Mouse (Mus musculus) cerebellum, adult 2 months (tissue): ENCODE results near the gene Gmeb1. TPM values are rescaled to one million over a fixed set of nuclear protein-coding genes. Genes with fewer than 3 reads are reported as not detected.
"Not testable (repeated sequence)": the region's sequence is repeated elsewhere in the genome, so short reads cannot be mapped to it uniquely, and the experiment has no call there.

Experiments used
- DNase-seq, 2 experiments: peaks; one replicate each; pipeline ENCODE4 v3.0.0; 2021
- H3K27ac ChIP-seq: fragments of 200-500 bp; 2 replicates; pipeline ENCODE4 v1.5.1; 2012; ENCODE audit warnings: low read length, control low read depth, inconsistent platforms; ENCODE audit not compliant: insufficient read depth
- H3K27me3 ChIP-seq: fragments of 200-500 bp; 2 replicates; pipeline ENCODE4 v1.6.1; 2012; ENCODE audit warnings: inconsistent platforms, mild to moderate bottlenecking, low read length, moderate library complexity; ENCODE audit not compliant: control insufficient read depth, insufficient read depth
- H3K4me1 ChIP-seq: fragments of 200-500 bp; 2 replicates; pipeline ENCODE4 v1.6.1; 2011; ENCODE audit warnings: low read length; ENCODE audit not compliant: control insufficient read depth, insufficient read depth
- H3K4me3 ChIP-seq: fragments of 200-500 bp; replicated peaks from 2 replicates; pipeline ENCODE3; 2011; ENCODE audit warnings: mild to moderate bottlenecking, low read depth, low read length, control low read depth; ENCODE audit not compliant: insufficient read depth
- CTCF ChIP-seq: fragments of 200-500 bp; IDR thresholded peaks from 2 replicates; pipeline ENCODE4 v1.5.1; 2011; ENCODE audit warnings: low read depth, mild to moderate bottlenecking, control low read depth, low read length, moderate library complexity, borderline replicate concordance; ENCODE audit not compliant: insufficient read depth
- POLR2A ChIP-seq: fragments of 200-500 bp; IDR thresholded peaks from 2 replicates; pipeline ENCODE4 v1.6.1; 2011; ENCODE audit warnings: low read length, control low read depth, borderline replicate concordance; ENCODE audit not compliant: insufficient read depth
- WGBS: fragments of 180-500 bp; shearing (Covaris S2); methylation state at CpG from one replicate; pipeline ENCODE4 v1.1.7; 2018; 5-methylcytosine and 5-hydroxymethylcytosine counted together
- polyA plus RNA-seq: library from polyadenylated mRNA; depleted of rRNA; stranded (reverse); fragments of >200 nt; gene quantifications from 2 replicates; pipeline ENCODE4 v1.2.3, GENCODE M21; 2012; rRNA removed

Gene Gmeb1
- polyA plus RNA-seq = 20.5 and 20.6 TPM in 2 replicates

DNA sequence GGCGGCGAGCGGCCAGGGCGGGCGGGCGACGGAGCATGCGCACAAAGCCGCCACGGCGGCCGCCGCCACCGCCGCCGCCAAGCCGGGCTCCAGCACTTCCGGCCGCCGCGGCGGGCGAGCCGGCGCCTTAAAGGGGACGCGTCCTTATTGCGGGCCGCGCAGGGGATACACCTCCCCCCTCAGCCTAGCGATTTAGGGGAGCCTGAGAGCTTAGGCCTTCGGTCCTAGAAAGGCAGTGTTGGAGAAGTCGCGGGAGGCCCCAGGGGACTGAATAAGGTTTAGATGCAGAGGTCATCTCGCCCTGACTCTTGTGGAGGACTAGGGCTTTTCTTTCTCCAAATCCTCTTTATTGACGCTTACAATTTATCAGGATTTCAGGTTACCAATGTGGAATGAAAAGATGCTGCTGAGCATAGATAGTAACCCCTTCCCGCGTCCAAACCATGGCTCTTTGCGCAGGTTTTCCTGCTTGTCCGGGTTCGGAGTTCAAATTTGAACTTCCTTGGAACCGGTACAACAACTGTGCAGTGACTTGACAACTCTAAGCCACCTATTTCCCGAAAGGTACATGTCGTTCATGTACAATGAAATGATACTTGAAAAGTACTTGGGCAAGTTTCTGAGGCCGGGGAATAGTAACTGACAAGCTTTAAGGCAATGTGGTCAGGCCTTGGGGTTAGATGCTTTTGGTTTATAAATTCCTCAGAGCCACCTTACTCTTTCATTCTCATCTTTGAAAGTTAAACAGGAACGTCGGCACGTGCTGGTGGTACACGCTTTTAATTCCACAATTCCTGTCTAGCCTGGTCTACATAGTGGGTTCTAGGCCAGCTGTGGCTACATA lies at the start of gene Gmeb1:
Gmeb1 (minus strand) TSS at position 89 of the 844 bp plus-strand sequence.
- Histone ChIP-seq H3K4me1 (peaks cover 3% of the 10 kb centered on the region; the same call in 1 of the 2 replicates), H3K27ac (peak within 1 kb of the TSS; percentile 99), H3K4me3 (peak within 1 kb of the TSS; percentile 100), H3K27me3 (peaks cover 2% of the 10 kb centered on the region)
- WGBS = 13% methylated on average over 46 of the region's 49 CpGs
- DNase-seq = peak; percentile 82 to 84
- TF ChIP-seq CTCF (no peak), POLR2A (peak; percentile 33; the same call in 1 of the 2 replicates)

DNA sequence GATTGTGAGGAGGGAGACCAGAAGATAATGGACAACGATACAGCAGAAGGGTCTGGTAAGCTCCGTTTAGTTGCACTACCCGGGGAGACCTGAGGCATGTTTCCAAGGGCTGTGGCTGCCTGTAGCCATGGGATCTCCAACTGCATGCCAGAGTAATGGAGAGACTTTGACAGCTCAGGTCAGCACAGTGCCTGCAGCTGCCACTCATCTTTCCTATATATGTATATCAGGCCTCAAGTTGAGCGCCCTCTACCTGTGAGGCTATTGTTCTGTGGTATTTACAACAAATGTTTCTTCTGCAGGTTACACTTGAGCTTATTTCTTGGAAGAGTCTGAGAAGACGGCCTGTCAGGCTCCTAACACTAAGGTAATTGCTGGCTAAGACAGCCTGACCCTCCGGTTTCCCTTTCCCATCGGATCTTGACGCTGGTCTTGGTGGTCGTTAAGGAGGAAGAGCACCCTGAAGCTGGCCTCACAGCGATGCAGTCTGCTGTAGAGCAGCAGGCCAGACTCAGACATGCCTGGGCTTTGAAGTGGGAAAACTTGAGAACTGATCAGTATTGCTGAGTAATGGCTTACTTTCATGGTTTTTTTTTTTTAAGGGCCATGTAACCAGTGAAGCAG lies 48.6 kb upstream of the Gmeb1 start:
- no peak overlapping the region for H3K27ac ChIP-seq
- peak overlapping the region; percentile 75 for H3K4me3 ChIP-seq
- H3K4me1 ChIP-seq = peaks cover 6% of the 10 kb centered on the region; the same call in 1 of the 2 replicates
- peak; percentile 28; the same call in 1 of the 2 replicates for TF ChIP-seq CTCF
- no peak for TF ChIP-seq POLR2A
- peak in 1 of 2 experiments; percentile 35 for DNase-seq
- no peaks in the 10 kb centered on the region for H3K27me3 ChIP-seq
- 27% methylated on average over 10 of the region's 10 CpGs for WGBS

DNA sequence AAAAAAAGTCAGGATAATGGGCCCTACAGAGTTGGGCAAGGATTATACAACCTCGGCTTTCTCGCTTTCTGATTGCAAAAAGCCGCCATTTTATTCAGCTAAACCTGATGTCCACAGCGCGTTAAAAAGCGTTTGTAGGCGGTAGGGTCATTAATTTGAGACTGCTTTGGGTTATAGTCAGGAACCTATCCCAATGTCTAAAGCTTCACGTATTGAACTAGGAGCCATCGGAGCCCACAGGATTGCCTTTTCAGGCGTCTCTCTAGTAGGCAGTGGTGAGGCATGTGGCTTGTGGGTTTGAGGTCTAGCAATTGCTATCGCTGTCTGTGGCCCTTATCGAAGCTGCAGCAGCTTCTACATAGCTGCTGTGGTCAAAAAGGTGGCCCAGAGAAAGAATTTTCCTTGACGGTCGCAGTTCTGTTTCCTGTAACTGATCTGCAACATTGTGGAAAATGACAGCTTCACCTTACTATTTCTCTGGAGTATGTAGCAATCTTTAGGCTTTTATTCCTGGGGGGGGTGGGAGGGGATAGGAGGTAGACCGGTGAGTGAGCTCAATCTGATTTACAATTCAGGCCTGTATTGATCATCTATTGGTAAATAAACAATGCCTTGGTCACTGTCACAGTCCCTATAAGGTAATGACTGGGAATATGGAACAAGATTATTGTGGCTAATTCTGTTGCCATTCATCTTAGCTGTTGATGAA lies 47.9 kb upstream of the Gmeb1 start:
- no peaks in the 10 kb centered on the region for H3K27me3 ChIP-seq
- DNase-seq = peak in 1 of 2 experiments; percentile 34
- peak overlapping the region; percentile 68; the same call in 1 of the 2 replicates for H3K27ac ChIP-seq
- H3K4me1 ChIP-seq = peaks cover 6% of the 10 kb centered on the region; the same call in 1 of the 2 replicates
- TF ChIP-seq POLR2A (no peak), CTCF (no peak)
- WGBS = under 1% methylated on average over 15 of the region's 15 CpGs
- peak overlapping the region; percentile 75 for H3K4me3 ChIP-seq

DNA sequence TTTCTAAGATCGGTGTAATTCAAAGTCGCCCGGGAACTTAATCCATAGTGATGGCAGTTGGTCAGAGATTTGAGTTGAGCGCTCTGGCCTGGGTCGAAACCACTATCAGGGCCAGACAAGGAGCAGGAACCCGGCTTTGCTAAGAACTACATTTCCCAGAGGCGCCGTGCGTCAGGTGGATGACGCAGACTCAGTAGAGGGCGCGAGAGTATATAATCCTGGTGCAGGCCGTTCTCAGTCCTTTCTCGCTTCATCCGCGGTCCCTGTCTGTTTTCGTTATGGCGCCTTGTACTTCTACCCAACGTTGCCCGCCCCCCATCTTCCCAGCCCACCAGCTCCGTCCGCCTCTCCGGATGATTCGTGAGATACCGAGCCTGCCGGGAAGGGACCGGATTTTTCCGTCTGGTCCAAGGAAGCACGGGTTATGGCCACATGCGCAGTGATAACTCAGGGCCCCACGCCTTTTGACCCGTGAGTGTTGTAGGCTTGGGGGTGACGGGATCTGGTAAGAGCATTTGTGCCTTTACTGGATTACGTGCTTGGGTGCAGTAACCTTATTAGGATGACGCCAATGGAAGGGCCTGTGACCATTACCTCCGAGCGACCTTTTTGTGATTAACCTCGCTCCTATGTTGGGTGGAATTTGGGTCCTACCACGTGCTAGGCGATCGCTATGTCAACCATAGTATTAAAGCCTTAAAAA lies 47.2 kb upstream of the Gmeb1 start:
- TF ChIP-seq CTCF = no peak
- peak; percentile 100 for TF ChIP-seq POLR2A
- Histone ChIP-seq H3K27ac (peak overlapping the region; percentile 43), H3K27me3 (no peaks in the 10 kb centered on the region), H3K4me3 (peak overlapping the region; percentile 75), H3K4me1 (peaks cover 6% of the 10 kb centered on the region; the same call in 1 of the 2 replicates)
- under 1% methylated on average over 41 of the region's 41 CpGs for WGBS
- peak; percentile 92 to 94 for DNase-seq

DNA sequence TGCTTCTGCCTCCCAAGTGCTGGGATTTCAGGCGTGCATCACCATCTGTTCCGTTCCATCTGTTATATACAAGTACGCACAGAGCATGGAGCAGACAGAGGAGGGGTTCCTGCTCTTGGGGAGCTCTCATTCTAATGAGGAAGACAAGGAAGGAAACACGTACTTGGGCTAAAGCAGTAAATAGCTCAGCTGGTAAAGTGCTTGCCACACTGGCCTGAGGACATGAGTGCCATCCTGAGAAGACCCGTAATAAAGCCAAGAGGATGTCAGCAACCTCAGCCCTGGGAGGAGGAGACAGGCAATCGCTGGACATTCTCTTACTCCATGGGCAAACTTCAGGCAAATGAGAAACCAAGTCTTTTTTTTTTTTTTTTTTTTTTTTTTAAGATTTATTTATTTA lies 44.6 kb upstream of the Gmeb1 start:
- no peak for TF ChIP-seq CTCF
- TF ChIP-seq POLR2A = no peak
- no peak overlapping the region for H3K4me3 ChIP-seq

DNA sequence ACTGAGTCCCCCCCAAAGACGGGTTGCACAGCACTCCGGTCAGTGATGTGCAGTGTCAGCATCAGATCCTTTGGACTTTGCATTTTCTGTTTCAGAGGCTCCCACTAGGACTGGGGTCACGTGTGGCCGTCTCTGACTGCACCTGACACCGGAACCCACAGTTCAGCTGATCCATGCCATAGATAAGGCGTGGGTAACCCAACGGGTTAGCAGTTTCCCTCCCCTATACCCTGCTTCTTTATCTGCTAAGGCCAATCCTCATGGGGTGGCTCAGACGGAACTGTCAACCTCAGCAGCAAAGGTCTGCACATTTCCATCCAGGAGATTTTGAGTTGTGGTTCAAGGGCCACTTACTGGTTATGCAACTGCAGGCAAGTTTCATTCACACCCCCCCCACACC lies 43.9 kb upstream of the Gmeb1 start:
- no peak for TF ChIP-seq POLR2A
- TF ChIP-seq CTCF = no peak
- Histone ChIP-seq H3K4me3 (no peak overlapping the region), H3K4me1 (peaks cover 6% of the 10 kb centered on the region; the same call in 1 of the 2 replicates), H3K27me3 (no peaks in the 10 kb centered on the region), H3K27ac (no peak overlapping the region)
- DNase-seq = no peak
- WGBS = 86% methylated on average over 8 of the region's 8 CpGs

More for the DNA sequence above, 44.6 kb upstream of the Gmeb1 start:
- WGBS = 70% methylated on average over 6 of the region's 6 CpGs
- Histone ChIP-seq H3K4me1 (peaks cover 6% of the 10 kb centered on the region; the same call in 1 of the 2 replicates), H3K27me3 (no peaks in the 10 kb centered on the region), H3K27ac (no peak overlapping the region)
- no peak for DNase-seq

DNA sequence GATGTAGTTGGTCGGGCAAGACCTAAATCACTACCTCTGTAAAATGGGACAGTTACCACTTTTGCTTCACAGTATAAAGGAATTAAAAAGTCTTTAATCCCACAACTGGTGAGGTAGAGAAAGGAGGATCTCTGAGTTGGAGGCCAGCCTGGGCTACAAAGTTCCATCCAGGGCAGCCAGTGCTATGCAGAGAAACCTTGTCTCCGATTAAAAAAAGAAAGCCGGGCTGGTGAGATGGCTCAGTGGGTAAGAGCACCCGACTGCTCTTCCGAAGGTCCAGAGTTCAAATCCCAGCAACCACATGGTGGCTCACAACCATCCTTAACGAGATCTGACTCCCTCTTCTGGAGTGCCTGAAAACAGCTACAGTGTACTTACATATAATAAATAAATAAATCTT lies 42.1 kb upstream of the Gmeb1 start:
- H3K4me3 ChIP-seq = peak overlapping the region; percentile 56
- not testable (repeated sequence) for H3K27ac ChIP-seq, DNase-seq, H3K4me1 ChIP-seq, H3K27me3 ChIP-seq
- WGBS = 50% methylated on average over 6 of the region's 6 CpGs
